Mouse (Mus musculus) erythroblast, embryonic 14.5 days (primary cell): Measurements from ENCODE around the gene Fgf3.

Experiments
- GATA1 ChIP-seq: IDR thresholded peaks from 2 replicates; pipeline ENCODE4 v1.6.1; 2012; ENCODE audit warnings: low read length, inconsistent platforms, mixed read lengths
- TAL1 ChIP-seq: IDR thresholded peaks from 3 replicates; pipeline ENCODE4 v1.6.1; 2012; ENCODE audit warnings: low read length, inconsistent platforms, mixed read lengths

DNA sequence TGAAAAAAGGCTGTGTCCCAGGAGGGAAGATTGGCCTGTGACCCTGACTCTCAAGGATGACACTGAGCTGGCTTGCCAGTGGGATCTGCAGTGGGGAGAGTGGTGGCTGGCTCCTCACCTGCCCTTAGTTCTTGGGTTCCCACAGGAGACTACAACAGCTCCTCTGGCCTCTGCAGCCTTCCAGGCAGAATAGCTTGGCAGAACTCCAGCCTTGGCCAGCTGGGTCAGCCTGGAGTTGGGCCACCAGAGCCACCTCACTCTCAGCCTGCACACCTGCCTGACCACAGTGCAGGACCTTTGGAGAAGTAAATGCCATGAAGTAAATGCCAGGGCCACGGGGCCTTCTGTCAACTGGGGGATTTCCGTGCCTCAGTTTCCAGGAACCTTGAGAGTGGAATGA is 13.9 kb upstream of the Fgf3 start:
- TF ChIP-seq TAL1 (no peak), GATA1 (no peak)
